Mouse (Mus musculus): ENCODE data around the gene Panx1. TPM values are rescaled to one million over a fixed set of nuclear protein-coding genes. Genes with fewer than 3 reads are reported as not detected.

Panx1 gene
- total RNA-seq, 2 experiments from 2014 or later = 33.6 to 36.1 TPM

GRCm38 (mm10) chr9:15020561-15021080, 24.7 kb downstream of the Panx1 start:
- TF ChIP-seq CTCF (IDR thresholded peaks at IDR 0.05) = no peak
- Histone ChIP-seq H3K4me3 (no peak overlapping the region), H3K27ac (no peak overlapping the region)
- DNase-seq (ENCODE audit: extremely low spot score in 1 of 2, low spot score in 2 of 2) = no peak
- intact Hi-C loops (cut with DNase I) = no loop called here

- H3K4me3 ChIP-seq = no peak overlapping the region
- DNase-seq (ENCODE audit: extremely low spot score in 1 of 2, low spot score in 2 of 2) = no peak
- TF ChIP-seq CTCF (IDR thresholded peaks at IDR 0.05) = no peak
- intact Hi-C loops (cut with DNase I) = loop anchor here (5.0 kb wide), 2 partner anchors 154 to 171 kb away; no protein-coding TSS in a partner anchor
- peak overlapping the region; percentile 34; the same call in 1 of the 2 replicates for H3K27ac ChIP-seq
Observed at GRCm38 (mm10) chr9:15018756-15019131, 26.5 kb downstream of the Panx1 start.

GRCm38 (mm10) chr9:15017791-15018755, 27.2 kb downstream of the Panx1 start:
- Histone ChIP-seq H3K4me3 (no peak overlapping the region), H3K27ac (peak overlapping the region; percentile 34; the same call in 1 of the 2 replicates)
- intact Hi-C loops (cut with DNase I) = loop anchor here (5.0 kb wide), 2 partner anchors 154 to 171 kb away; no protein-coding TSS in a partner anchor
- peak in 1 of 2 experiments; percentile 64 for DNase-seq (ENCODE audit: extremely low spot score in 1 of 2, low spot score in 2 of 2)
- TF ChIP-seq CTCF (IDR thresholded peaks at IDR 0.05) = no peak

GRCm38 (mm10) chr9:15015223-15015956, 29.9 kb downstream of the Panx1 start:
- intact Hi-C loops (cut with DNase I) = loop anchor here (1.0 to 5.0 kb wide), 4 partner anchors 148 to 241 kb away; no protein-coding TSS in a partner anchor
- H3K4me3 ChIP-seq = no peak overlapping the region
- TF ChIP-seq CTCF (IDR thresholded peaks at IDR 0.05) = peak; percentile 97
- DNase-seq (ENCODE audit: extremely low spot score in 1 of 2, low spot score in 2 of 2) = peak; percentile 75 to 76
- H3K27ac ChIP-seq = no peak overlapping the region

DNA sequence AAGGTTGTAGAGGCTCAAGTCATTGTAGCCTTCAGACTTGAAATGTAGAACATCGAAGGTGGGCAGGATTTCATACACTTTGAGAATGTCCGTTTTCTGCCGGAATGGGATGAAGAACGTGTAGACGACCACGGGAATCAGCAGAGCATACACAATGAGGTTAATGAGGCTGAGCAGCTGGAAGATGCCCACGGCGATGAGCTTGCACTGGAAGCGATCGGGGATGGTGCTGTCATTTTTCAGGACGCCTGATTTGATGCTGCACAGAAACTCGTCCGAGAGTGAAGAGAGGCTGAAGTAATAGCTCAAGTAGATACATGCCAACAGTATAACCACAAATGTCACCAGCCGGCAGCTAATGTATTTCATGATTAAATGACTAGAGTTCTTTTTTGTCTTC, 37.7 kb downstream of the Panx1 start:
- no peak for TF ChIP-seq CTCF (IDR thresholded peaks at IDR 0.05)
- intact Hi-C loops (cut with DNase I) = no loop called here
- DNase-seq (ENCODE audit: extremely low spot score in 1 of 2, low spot score in 2 of 2) = no peak
- no peak overlapping the region for H3K27ac ChIP-seq
- H3K4me3 ChIP-seq = no peak overlapping the region

GRCm38 (mm10) chr9:15004298-15004685, 41.0 kb downstream of the Panx1 start:
- no peak for TF ChIP-seq CTCF (IDR thresholded peaks at IDR 0.05)
- Histone ChIP-seq H3K27ac (no peak overlapping the region), H3K4me3 (no peak overlapping the region)
- intact Hi-C loops (cut with DNase I) = no loop called here
- no peak for DNase-seq (ENCODE audit: extremely low spot score in 1 of 2, low spot score in 2 of 2)

GRCm38 (mm10) chr9:15003676-15004297, 41.5 kb downstream of the Panx1 start:
- Histone ChIP-seq H3K27ac (no peak overlapping the region), H3K4me3 (no peak overlapping the region)
- intact Hi-C loops (cut with DNase I) = no loop called here
- no peak for TF ChIP-seq CTCF (IDR thresholded peaks at IDR 0.05)
- no peak for DNase-seq (ENCODE audit: extremely low spot score in 1 of 2, low spot score in 2 of 2)

DNA sequence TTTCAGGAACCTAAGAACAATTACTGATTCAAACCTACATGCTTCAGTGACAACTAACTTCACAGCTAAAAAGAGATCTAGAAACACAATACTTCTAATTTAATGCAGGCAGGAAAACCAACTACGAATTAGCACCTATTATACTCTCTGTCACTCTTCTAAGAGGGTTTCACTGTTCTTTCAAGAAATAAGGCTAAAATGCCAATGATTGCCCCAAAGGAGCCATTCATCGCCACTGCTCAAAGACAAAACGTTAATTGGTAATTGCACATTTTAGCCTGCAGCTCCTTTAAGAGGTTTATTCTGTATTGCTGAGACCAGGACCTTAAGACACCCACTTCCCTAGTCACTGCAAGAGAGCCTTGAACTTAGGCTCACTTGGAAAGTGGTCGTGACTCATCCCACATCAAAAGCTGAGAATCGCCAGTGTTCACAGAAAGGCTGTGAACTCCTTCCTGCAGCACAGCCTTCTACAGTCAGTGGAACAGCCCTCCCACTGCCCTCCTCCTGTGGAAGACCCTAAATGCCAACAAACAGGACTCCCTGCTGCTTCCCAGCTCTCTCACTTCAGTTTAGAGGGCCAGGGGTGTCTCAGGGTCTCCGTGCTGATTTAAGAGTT, 42.2 kb downstream of the Panx1 start:
- intact Hi-C loops (cut with DNase I) = no loop called here
- DNase-seq (ENCODE audit: extremely low spot score in 1 of 2, low spot score in 2 of 2) = no peak
- Histone ChIP-seq H3K27ac (no peak overlapping the region), H3K4me3 (no peak overlapping the region)
- TF ChIP-seq CTCF (IDR thresholded peaks at IDR 0.05) = no peak

DNA sequence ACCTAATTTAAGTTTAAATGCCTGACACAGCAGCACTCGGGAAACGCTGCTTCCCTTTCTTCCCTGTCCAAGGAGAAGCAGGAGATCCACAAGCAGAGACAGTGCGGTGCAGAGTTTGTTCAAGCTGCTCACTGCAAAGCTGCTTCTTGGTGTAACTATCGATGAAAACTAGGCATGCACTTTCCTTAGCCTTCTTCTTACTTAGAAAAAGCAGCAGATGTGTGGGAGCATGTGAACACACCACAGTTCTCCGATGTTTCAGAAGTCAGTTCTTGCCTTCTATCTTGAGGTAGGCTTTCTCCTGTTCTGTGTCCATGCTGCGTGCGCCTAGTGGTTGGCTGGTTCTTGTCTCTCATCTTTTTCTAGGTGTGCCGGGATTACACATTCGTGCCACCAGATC, 46.5 kb downstream of the Panx1 start:
- intact Hi-C loops (cut with DNase I) = loop anchor here (5.0 kb wide), 2 partner anchors 91 to 131 kb away; no protein-coding TSS in a partner anchor
- TF ChIP-seq CTCF (IDR thresholded peaks at IDR 0.05) = no peak; the same call in 1 of the 2 replicates
- no peak overlapping the region for H3K4me3 ChIP-seq
- no peak for DNase-seq (ENCODE audit: extremely low spot score in 1 of 2, low spot score in 2 of 2)
- H3K27ac ChIP-seq = peak overlapping the region; percentile 88

DNA sequence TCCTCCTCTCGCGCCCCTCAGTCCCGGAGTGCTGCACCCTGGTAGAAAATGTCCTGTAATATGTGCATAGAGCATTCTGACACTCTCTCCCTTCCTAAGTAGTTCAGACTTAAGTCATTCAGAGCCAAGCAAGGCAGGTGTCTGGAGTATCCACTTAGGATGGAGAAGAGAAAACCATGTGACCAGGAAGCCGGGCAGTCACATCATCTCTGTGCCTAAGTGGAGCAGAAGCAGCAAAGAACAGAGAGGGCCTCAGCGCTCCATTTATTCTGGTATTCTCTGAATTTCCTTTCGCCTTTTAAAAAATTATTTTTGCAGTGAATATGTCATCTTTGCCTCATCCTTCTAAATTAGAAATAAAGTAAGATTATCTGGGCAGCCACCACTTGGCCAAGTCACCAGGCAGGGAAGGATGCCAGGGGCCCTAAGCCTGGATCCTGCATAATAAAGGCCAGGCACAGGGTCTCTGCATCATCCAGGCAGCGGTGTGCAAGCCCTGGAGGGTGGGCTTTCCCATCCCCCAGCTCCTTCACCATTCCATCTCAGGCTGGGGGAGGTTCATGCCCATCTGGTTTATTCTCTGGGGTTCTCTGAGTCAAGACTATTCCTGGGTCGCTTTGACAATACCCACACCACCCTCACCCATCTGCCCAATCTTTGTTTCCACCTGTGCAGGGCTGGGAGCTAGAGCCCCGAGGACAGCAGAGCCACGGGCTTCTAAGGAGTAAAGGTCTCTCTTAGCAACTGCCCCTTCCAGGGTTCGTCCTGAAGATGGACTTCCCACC, 47.8 kb downstream of the Panx1 start:
- TF ChIP-seq CTCF (IDR thresholded peaks at IDR 0.05) = no peak
- peak overlapping the region; percentile 88 for H3K27ac ChIP-seq
- peak in 1 of 2 experiments; percentile 64 for DNase-seq (ENCODE audit: extremely low spot score in 1 of 2, low spot score in 2 of 2)
- intact Hi-C loops (cut with DNase I) = loop anchor here (5.0 kb wide), 2 partner anchors 90 to 130 kb away; no protein-coding TSS in a partner anchor
- no peak overlapping the region for H3K4me3 ChIP-seq
